Mouse (Mus musculus): ENCODE results near the gene Gtsf1l.

Gtsf1l gene

DNA sequence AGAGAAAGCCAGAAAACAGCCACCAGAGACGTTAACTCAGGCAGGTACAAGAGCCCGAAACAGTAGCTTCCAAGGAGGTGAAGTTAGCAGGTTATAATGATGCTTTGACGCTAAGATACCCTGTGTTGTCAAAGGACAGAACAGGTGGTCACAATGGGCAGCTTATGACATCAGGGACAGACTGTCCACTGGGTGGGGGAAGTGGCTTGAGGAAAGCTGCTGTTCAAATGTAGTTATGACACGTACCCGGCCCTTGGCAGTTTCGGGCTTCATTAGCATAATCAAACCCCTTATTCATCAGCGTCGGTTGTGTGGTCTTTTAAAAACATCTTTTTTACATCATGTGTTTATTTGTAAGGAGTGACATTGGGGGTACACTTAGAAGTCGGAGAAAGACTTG is at the start of gene Gtsf1l:
TSS of gene Gtsf1l (minus strand) at position 128 of the 400 bp plus-strand sequence.
- DNase-seq (ENCODE audit: low spot score): no peak

DNA sequence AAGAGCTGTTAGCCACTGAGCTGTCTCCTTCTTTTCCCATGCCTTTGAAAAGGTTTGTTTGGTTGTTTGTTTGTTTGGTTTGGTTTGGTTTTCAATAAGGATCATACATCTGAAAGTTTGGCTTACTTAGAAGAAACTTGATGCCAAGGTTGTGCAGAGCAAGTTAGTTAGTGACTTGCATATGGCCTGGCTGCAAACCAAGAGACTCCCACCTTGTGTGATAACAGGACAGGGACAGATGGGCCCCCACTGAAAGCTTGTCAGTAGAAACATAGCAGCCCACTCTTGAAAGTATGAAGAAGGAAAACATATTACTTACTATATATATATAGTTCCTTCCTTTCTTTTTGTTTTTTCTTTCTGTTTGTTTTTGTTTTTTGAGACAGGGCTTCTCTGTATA is 49.3 kb upstream of the Gtsf1l start:
- DNase-seq (ENCODE audit: low spot score): no peak

DNA sequence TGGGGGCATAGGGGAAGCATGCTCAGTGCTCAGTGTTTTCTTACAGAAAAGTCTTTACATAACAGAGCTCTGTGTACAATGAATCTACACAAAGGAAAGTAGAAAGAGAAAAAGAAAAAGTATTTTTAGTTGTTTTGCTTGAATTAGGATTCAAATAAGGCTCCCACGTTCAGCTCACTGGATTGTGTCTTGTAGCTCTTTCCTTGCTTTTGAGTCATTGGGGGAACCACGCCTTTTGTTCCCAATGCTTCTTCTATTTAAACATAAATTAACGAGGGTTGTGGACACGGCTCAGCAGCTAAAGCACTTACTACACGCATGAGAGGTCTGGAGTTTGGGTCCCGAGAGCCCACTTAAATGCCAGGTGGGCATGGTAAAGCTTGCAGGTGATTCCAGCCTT is 48.3 kb upstream of the Gtsf1l start:
- no peak for DNase-seq (ENCODE audit: low spot score)

DNA sequence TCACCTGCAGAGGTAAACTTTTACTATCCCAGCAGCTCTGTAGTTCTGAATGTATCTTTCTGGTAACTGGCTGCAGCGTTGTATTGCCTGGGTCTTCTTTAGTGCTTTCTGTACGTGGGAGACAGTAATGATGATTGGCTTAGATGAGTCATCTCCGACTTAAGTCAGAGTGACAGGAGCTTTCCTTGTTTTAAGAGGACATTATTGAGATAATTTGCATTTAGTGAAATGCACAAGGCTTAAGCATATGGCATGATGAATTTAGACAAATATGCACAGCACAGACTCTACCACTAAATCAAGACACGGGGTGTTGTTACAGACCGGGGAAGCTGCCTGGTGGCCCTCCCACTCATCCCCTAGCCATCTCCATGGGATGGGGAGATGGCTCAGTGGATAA is 44.7 kb upstream of the Gtsf1l start:
- no peak for DNase-seq (ENCODE audit: low spot score)

DNA sequence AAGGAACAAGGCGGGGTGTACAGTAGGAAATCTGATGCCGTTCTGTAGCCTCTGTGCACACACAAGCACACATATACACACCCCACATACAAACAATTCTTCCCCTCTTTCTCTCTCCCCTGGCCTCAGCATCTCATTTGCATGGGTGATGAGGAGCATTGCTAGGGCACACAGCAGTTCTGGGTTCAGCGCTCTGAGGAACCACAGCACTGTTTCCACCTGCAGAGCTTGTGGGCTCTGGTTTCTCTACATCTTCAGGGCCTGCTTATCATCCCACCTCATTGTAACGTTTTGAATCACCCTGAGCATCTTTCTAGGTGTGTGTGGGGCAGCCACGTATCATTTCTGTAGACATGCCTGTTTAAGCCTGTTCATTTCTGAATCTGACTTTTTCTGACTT is 43.2 kb upstream of the Gtsf1l start:
- DNase-seq (ENCODE audit: low spot score): no peak

DNA sequence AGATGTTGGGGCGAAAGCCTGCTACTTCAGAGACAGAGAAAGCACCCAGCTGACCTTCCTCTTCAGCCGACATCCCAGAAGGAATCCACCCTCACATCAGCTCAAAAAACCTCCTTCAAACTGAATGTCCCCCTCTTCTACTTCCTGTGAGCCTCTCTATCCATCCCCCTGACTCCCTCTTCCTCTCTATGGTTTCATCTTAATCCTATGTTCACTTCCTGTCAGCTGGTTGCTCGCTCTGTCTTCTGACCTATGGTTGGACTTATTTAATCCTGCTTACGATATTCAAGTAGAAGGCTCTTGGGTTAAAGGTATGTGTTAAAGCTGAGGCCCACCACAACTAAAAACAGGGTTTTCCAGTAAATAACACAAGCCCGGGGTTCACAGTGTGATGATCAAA is 35.8 kb upstream of the Gtsf1l start:
- DNase-seq (ENCODE audit: low spot score): no peak

DNA sequence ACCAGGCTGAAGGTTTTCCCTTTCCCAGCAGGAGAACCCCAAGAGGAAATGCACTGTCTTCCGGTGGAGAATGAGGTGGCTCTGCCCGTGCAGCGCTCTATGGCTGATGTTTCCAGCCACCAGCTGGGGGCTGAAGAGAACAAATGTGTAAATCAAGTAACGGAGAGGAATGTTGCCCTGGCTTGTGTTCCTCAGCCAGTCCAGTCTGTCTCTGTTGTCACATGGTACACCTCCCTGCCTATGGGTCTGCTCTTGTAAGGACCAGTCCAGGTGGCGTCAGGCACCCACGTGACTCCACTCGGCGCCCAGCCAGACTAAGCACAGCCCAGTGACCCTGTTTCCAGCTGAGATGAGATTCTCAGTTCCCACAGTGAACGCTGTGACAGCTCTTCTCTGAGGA is 34.7 kb upstream of the Gtsf1l start:
- peak; percentile 89 for DNase-seq (ENCODE audit: low spot score)

DNA sequence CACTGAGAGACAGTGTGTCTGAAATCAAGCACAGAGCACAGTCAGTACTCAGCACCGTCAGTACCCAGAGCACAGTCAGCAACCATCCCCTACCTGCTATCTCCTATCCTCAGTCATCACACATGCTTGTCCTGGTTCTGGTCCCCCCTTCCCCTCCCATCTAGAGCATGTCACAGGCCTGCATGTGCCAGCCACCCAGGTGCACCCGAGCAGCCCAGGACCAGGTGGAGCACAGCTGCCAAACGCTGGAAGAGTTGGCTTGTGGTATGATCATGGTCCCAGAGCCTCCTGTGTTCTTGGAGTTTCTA is 33.7 kb upstream of the Gtsf1l start:
- DNase-seq (ENCODE audit: low spot score): no peak

DNA sequence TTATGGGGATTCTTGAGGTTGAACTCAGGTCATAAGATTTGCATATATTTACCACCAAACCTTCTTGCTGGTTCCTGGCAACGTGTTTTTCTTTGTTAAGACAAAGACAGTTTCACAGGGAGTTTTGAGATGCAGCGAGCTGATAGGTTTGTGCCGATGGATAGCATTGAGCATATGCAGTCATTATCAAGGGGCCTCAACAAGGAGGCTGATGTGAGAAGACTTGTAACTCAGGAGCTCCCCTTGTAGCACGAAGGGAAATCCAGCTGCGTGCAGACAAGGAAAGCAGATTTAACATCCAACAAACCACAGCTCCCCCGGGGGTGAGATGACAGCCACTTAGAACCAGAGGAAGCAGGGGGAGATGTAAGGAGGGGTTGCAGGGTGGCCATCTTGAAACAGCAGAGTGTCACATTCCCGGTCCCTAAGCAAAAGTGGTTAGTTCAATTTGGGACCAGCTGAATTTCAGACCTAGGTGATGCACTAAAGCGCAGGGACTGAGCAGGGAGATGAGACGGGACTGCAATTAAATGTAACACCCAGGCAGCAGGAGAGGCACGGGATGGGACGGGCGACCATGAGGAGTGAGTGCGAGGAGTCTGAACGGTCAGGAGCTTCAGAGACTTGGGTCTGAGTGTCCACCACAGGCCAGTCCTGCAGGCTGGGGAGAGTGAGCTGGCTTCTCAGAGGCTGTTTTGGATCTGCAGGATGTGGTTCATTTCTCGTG is 33.1 kb upstream of the Gtsf1l start:
- peak; percentile 36 for DNase-seq (ENCODE audit: low spot score)

DNA sequence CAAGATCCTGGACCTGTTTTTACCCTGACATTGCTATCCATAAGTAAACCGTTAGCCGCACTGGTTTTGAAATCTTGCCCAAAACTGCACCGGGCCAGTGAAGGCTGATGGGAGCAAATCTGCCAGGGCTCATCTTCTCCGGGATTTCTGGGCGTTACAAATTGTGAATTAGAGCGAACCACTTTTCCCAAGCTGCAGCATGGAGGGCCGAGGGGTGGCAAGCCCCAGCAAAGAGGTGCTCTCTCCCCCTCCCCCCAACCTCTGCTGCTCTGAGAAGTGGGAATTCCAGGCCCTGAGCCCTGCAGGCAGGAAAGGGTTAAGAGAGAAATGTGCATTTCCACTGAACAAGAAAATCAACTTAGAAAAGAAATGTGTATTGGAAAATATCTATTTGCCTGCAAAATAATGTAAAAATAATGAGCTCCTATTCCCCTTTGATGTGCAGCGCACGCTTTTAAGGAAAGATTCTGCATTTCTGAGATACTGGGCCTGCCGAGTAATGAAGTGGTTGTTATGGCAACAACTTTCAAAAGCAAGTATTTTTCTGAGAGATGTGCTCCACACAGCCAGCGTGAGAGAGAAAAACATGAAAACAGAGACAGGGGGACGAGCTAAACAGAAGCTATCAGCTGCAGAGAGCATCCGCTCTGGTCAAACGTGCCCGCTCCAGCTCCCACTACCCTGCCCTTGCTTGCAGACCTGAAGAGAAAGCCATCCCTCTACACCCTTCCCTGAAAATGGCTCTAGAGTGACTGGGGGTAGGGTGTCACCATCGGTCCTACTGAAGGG is 24.0 kb upstream of the Gtsf1l start:
- peak; percentile 62 for DNase-seq (ENCODE audit: low spot score)

DNA sequence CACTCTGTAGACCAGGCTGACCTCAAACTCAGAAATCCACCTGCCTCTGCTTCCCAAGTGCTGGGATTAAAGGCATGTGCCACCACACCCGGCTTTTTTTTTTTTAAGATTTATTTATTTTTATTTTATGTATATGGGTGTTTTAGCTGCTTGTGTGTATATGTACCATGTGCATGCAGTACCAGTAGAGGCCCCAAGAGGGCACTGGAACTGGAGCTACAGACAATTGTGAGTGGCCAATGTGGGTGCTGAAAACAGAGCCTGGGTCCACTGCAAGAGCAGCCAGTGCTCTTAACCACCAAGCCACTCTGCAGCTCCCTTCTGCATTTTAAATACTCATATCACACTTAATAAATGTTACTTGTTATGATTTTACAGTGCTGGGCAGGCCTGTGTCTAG is 23.1 kb upstream of the Gtsf1l start:
- no peak for DNase-seq (ENCODE audit: low spot score)

DNA sequence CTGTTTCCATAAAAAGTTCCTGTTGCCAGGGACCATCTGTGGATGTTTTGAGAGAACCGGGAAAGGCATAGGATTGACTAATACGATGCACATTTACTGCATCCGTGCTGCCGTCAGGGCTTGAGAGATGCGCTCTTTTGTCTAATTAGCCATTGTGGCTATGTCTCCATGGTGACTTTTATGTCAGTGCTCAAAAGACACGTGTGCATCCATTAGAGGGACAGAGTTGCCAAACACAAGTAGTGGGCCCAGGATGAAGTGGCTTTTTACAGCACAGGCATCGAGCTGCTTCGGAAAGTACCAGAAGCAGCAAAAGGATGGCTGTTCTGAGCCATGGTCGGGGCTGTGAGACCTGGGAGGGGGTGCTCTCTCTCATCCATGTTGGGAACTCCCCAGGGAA is 20.7 kb upstream of the Gtsf1l start:
- DNase-seq (ENCODE audit: low spot score): no peak

DNA sequence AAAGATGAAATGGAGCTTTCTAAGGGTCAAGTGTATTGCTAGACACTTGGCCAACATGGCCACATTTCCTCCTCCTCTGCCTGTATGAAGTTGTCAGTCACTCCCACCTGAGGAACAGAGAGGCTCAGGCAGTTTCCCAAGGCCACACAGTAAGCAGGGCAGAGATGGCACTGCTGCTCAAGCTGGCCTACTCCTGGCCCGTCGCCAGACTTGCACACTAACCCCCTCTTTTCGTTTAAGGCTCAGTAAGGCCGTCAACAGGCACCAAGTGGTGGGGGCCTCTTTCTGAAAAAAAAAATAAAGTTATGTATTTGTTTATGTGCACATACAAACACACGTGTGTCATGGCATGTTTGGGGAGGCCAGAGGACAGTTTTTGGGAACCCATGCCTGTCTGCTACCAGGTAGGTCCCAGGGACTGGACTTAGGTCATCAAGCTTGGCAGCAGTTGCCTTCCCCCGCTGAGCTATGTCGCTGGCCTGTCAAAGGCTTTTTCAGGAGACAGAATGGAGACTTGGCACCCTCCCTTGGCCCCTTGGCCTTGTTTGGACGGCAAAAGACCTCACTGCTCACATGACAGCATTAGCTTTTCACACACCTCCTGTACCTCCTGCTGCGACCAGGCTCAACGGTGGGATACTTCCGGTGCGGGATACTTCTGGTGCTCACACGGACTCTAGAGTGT is 16.6 kb upstream of the Gtsf1l start:
- no peak for DNase-seq (ENCODE audit: low spot score)

DNA sequence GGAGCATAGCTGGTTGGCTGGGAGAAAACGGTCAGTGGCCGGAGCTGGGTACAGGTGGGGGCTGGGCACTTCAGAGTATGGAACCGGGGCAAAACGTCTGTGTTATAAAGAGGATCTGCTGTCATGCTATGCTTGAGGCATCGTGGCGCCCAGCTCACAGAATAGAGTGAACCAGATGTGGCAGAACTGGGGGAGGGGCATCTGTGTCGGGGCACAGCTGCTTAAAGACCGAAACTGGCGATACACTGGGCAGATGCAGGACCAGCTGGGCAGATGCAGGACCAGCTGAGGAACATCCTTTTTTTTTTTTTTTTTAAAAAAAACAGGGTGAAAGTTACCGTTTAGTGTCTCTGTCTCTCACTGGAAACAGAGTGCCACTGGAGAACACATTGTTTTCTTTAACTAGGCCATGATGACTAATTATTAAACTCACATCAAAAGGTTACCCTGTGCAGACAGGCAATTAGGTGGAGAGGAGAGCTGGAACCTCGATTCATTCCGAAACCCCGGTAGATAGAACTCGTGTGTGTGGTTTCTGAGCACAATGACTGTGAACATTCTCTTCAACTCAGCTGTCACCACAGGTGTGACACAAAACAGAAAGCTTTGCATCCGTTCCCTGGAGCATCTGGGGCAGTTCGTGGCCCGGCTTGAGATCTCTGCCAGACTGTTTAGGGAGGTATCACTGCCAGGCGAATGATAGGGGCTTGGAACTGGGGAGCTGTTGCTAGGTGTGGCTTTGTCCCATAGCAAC is 15.4 kb upstream of the Gtsf1l start:
- DNase-seq (ENCODE audit: low spot score): peak; percentile 58

DNA sequence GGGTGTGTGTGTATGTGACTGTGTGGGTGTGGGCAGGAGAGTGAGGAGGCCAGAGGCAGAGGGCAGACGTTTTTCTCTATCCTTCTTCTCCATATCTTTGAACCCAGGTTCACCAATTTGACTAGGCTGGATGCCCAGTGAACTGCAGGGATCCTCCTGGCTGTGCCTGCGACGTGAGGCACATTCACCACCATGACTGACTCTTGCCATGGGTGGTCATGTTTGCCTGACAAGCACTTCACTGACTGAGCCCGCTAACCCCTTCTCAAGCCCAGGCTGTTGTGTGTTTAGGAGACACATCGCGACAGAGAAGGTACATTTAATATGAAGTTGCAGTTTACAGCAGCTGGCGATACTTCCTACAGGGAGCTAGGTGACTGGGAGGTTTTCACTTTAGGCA is 14.6 kb upstream of the Gtsf1l start:
- DNase-seq (ENCODE audit: low spot score): peak; percentile 51

DNA sequence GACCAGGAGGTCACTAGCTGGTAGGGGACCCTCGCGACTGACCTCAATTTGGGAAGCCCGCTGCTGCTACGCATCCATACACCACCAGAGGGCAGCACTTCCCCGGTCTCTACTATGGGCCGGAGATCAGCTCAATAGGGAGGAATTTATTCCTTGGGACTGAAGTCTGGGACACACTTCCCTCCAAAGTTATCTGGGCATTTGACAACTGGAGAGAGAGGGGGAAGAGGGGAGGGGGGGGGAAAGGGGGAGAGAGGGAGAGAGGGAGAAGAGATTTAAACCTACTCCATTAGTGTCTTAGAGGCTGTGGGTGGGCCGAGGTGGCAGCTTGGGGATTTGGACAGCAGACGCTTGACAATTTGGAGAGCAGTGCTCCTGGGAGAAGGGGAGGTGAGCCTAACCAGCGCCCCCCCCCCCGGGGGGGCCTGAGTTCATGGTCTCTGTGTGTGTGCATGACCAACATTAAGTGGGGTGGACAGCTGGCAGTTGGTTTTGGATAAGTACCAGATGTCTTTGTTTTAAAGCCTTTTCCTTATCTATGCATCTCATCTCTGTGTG is 14.1 kb upstream of the Gtsf1l start:
- peak; percentile 96 for DNase-seq (ENCODE audit: low spot score)

DNA sequence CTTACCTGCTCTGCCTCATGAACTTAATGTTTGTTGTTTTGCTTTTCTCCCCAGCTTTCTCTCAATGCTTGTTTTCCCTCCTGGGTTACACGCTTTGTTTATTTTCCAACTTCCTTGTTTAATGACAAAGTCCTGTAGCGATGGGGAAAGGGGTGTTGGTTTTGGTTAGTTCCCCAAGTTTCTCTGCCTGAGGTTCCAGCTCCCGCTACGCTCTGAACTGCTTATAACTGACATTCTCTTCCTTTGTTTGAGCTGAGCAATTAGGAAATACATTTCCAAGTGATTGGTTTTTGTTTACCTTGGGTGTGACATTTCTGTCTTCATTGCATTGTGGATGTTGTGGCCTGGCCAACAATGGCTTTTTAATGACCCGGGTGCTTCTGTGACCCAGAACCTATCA is 12.9 kb upstream of the Gtsf1l start:
- DNase-seq (ENCODE audit: low spot score): peak; percentile 35

DNA sequence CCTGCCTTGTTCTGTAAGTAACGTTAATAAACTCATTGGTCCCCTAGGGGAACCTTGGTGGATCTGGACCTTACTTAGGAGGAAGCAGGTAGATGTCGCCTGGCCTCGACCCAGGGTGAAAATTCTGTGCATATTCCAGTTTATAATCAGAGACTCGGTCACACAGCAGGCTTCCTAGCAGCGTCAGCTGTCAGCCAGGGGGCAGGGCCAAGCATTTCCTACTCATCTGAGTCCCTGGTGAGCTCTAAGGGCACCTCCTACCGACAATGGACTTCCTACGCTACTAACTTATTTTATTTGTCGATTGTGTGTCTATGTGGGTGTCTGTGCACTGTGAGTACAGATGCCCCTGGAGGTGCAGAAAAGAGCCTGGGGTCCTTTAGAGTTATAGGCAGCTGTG is 12.3 kb upstream of the Gtsf1l start:
- peak; percentile 55 for DNase-seq (ENCODE audit: low spot score)

DNA sequence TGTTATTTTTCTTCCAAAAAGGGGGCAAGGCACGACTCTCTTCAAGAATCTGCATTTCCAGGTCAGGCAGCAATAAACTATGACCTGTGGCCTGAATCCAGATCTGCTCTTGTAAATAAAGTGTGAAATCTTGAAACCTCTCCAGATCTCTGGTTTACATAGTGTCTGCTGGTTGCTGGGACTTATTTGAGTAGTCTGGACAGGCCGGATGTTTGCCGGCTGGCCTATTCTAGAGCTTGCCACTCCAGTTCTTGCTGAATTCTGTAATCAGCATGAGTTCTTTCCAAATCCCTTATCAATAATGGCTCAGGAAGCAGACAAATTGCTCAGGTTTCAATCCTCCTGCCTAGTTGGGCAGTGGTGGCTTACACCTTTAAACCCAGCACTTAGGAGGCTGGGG is 8.1 kb upstream of the Gtsf1l start:
- no peak for DNase-seq (ENCODE audit: low spot score)

DNA sequence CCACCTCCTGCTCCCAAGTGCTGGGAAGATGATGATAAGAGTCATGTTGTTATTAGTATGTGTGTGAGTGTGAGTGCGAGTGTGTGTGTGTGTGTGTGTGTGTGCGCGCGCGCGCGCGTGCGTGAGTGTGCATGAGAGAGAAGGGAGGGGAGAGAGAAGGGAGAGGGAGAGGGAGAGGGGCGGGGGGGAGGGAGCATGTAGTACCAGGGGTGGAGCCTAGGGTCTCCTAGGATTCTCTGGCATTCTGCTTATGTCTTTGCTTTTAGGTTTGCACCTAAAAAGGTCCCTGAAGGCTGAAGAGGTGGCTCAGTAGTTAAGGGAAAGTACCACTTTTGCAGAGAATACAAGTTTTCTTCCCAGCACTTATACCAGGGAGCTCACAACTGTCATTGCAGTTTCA is 7.3 kb upstream of the Gtsf1l start:
- DNase-seq (ENCODE audit: low spot score): no peak

DNA sequence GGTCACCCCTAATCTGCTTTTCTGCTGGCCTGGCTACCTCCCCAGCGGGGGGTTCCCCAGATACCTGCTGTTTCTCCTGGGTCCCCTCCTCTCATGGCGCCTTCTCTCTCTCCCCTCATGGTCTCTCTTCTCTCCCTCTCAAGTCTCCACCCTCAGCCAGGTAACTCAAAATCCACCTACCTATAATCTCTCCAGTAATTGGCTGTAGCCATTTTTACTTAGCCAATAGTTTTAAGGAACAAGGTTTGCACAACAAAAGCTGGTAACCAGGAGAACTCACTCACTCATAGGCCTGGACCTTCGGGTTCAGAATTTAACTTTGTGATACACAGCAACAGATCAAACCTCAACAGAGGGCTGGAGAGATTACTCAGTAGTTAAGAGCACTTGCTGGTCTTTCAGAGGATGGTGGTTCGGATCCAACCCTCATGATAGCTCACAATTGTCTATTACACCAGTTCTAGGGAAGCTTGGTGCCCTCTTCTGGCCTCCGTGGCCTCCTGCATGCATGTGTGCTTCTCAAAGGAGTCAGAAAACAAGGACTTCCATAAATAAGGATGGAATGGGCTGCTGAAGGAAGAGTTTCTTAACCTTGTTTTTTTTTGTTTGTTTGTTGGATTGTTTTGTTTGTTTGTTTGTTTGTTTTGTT is 1.9 kb upstream of the Gtsf1l start:
- DNase-seq (ENCODE audit: low spot score): no peak

DNA sequence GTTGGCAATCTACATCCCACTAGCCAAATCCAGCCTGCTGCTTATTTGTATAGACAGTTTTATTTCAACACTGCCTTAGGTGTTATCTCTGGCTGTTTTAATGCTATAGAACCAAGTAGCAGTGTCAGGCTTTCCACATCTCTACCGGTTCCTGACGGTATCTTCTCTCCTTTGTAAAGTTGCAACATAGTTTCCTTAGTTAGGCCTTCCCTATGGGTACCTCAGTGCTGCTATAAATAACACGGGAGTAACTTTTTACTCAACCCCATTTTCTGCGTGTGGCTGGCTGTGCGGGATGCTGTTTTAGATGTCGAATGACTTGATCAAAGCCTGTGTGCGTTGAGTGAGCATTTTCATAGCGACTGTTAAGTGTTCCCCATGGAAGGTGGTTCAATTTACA is 1.1 kb downstream of the Gtsf1l start:
- no peak for DNase-seq (ENCODE audit: low spot score)
